Mouse (Mus musculus) B cell, adult 2 months (primary cell): ENCODE results near the gene Uqcrc1.

Source experiments
- DNase-seq, 2 experiments: peaks; one replicate each; pipeline ENCODE4 v3.0.0; 2022

Uqcrc1 gene

GRCm38 (mm10) chr9:108987704-108988350 lies 51.4 kb downstream of the Uqcrc1 start:
- no peak for DNase-seq

DNA sequence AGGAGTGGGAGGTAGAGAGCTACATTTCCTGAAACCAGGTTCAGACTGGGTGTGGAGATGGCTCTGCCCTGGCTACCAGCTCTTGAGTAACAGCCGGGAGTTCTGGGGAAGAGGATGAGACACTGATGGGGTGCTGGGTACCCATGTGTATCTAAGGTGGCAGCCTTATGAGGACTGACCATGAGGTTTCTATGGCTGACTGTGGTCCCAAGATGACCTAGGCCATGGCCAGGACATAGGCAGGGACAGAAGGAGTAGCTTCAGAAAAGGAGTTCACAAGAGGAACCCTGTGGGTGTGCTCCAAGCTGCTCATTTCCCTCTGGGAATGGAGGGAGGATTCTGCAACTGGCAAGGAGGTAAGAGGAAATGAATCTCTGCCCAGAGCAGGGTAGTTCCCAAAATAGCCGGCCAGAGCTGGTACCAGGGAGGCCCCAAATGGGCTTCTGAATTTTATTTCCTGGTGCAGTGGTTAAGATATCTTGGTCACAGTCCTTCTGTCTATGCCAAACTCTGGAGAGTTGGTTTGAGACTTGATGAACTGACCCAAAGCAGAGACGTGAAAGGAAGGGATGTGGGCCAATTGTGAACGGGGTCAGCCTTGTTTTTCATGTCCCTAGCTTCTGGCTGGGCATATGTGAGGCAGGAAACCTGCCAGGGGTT lies 53.5 kb downstream of the Uqcrc1 start:
- DNase-seq: no peak

DNA sequence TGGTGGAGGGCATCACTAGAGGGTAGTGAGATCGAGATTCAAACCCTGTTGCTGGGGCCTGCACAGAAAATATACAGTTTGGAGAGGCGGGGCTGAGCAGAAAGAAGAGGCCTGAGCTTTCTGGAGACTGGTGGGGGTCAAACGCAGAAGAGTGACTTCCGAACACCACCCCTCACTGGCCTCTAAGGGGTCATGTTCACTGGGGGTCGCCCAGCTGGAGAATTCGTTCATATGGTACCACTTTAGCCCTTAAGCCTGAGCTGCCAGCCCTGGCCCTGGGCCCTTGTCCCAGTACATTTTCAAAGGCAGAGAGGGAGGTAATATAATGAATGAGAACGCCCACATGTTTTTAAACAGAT lies 54.0 kb downstream of the Uqcrc1 start:
- no peak for DNase-seq

DNA sequence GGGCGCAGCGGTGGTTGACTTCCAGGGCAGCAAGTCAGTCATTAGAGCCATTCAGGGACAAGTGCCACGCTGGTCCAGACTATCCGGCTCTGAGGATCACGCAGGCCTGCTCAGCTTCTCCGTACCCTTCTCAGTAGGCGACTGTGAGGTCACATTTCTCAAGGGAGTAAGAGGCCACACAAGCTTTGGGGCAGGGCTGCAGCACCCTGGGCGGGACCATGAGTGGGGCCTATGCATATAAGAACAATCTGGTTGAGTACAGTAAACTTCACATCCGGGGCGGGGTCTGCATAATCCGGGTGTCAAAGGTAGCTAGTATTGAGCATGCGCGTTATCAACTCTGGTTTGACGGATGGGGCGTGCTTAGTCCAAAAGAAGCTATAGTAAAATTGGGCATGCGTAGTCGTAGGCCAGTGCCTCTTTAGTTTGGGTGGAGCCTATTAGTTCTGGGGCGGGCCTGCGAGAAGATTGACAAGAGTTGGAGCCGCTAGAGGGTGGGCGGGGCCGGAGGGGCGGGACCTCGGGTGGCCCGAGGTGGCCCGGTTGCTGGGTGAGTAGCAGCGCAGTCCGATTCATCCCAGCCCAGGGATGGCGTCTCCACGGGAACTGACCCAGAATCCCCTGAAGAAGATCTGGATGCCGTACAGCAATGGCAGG lies 55.1 kb downstream of the Uqcrc1 start, which contains the start of gene Pfkfb4:
Pfkfb4 (plus strand) TSS at position 351 of the 657 bp plus-strand sequence.
- DNase-seq: peak; percentile 97 to 99

- no peak for DNase-seq
These were observed 55.6 kb downstream of the Uqcrc1 start for GRCm38 (mm10) chr9:108992085-108992469.

- no peak for DNase-seq
These were observed 56.4 kb downstream of the Uqcrc1 start for GRCm38 (mm10) chr9:108992620-108993361.

DNA sequence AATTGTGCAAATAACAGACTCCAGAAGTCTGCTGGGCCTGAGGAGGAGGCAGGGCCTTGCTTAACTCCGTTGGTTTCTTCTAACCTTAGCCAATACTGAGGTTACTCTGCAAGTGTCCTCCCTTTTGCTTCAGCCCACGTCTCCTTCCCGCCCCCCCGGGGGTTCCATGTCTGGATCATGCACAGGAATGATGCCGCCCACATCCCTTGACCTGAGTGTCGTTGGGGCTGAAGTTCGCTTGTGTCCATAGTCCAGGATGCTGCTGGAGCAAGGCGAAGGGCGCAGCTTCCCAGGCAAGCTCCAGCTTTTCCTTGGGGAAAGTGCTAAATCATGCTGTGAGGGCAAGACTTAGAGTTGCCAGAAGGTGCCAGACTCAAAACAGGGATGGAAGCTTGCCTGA lies 60.0 kb downstream of the Uqcrc1 start:
- no peak for DNase-seq

GRCm38 (mm10) chr9:108998287-108999166 lies 62.1 kb downstream of the Uqcrc1 start:
- no peak for DNase-seq

DNA sequence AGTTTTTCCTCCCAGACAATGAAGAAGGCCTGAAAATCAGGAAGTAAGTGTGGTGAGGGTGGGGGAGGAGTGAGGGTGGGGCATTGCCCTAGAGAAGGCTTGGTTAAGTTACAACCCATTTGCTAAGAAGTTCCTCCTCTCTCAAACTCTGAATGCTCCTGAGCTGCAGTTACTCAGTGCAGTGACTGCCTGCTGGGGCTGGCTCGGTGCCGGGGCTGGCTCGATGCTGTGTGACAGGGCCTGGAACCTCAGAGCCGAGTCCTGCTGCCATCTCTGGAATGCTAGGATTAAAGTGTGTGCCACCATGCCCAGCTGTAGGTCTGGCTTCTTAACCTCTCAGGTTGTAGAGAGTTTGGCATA lies 62.7 kb downstream of the Uqcrc1 start:
- DNase-seq: no peak
